Mouse (Mus musculus): ENCODE measurements at regions not wholly inside any gene's neighbourhood (a gene's known extent, or its start where the extent isn't known, plus 50 kb on each side); places are given as distances from the start of the nearest gene placed in this dataset.

DNA sequence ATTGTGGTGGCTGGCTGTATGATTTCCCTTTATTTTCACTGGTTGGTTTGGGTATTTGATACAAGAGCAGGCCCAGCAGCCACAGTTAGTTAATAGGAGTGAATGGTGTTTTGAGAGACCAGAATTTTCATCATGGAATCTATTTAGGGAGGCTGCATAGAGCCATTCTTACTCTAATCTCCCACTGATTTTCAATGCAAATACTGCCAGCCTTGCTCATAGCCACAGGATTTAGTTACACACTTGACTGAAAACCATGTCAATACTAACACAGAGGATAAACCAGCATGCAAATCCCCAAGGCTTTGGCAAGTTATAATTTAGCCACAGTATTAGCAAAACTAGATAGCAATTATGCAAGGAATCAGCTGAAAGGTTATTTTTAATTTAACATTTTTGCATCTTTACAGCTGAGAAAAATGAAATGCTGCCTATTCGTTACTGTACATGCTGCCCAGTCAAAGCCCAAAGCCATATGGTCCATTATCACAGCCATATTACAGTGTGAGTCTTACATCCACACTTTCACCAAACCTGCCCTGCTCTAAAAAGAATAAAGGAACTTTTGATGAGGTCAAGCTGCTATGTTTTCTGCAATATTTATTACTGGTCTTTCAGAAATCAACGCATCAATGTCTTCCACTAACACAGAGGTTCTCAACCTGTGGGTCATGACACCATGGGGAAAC lies 1000.5 kb upstream of the Flrt2 start:
- ATAC-seq (replicated peaks; ENCODE audit: poor library complexity, severe bottlenecking) = no peak

DNA sequence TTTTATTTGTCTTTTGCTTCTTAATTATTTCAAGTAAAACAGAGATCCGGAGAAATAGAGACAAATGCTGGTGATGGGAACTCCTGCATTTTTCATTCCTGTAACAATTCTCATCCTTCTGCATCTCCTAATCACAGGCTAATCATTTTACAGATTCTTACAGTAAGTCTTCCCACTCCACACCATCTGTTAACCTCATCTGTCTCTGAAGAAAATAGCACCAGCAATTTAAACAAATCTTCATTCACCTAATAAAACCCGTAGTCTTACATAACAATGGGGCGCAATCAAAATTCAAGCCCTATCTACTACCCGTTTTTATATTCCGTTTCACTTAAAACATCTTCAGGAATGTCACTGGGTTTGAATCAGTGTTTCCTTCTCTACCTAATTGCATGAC lies 960.6 kb upstream of the Flrt2 start:
- ATAC-seq (replicated peaks; ENCODE audit: poor library complexity, severe bottlenecking) = no peak

- ATAC-seq (replicated peaks; ENCODE audit: poor library complexity, severe bottlenecking) = no peak
These were observed 958.8 kb upstream of the Flrt2 start for GRCm38 (mm10) chr12:94733179-94733578.

- no peak for ATAC-seq (replicated peaks; ENCODE audit: poor library complexity, severe bottlenecking)
These were observed 954.8 kb upstream of the Flrt2 start for GRCm38 (mm10) chr12:94737263-94737662.

DNA sequence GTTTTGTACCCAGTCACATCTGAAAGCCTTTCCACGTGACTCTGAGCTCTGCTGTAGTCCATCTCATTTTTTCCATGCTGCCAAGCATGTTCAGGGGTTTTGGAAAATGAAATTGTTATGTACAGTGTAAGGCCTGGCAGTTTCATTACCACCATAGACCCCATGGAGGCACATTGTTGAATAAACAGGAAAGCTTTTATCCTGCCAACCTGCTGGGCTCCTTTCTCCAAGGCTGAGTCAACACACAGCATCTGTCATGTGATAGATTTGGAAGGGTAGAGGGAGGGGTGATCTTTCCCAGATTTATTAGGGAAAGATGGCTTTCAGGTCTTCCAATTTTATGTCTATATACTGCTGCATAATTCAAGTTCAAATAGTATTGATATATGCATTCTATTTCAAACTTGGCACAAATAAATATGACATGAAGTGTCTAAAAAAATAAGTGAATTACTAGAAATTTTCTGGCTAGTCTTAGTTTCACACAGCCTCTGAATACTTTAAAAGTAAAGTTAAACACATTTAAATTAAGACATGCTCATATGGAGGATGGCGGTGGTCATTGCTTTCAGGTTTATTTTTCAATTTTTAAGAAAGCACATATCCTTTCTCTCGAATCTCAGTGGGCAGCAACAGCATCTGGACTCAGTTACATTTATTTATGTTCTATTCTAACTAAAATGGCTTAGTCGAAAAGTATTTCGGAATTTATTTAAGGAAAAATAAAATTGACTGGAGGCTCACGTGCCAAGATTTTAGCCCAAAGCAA lies 942.1 kb upstream of the Flrt2 start:
- no peak for ATAC-seq (replicated peaks; ENCODE audit: poor library complexity, severe bottlenecking)

DNA sequence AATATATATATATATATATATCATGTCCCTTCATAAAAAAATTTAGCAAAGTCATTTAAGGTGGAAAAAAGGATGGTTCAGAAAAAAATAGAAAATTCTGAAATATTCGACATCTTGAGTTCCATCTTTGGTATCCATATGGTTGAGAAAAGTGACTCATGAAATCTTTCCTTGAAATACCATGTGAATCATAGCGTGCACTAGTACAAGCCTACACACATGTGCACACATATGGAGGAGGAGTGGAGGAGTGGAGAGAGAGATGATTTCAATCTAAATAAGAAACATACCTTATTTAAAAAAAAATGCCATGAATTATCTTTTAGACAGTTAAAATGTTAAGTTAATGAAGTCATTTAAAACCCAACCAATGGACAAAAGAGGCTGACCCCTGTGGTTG lies 936.3 kb upstream of the Flrt2 start:
- ATAC-seq (replicated peaks; ENCODE audit: poor library complexity, severe bottlenecking) = no peak

GRCm38 (mm10) chr12:94795913-94796615 lies 896.0 kb upstream of the Flrt2 start:
- no peak for ATAC-seq (replicated peaks; ENCODE audit: poor library complexity, severe bottlenecking)

GRCm38 (mm10) chr12:94804692-94805091 lies 887.3 kb upstream of the Flrt2 start:
- no peak for ATAC-seq (replicated peaks; ENCODE audit: poor library complexity, severe bottlenecking)

- ATAC-seq (replicated peaks; ENCODE audit: poor library complexity, severe bottlenecking) = no peak
These were observed 860.6 kb upstream of the Flrt2 start for GRCm38 (mm10) chr12:94831400-94831799.

GRCm38 (mm10) chr12:94862720-94863119 lies 829.3 kb upstream of the Flrt2 start:
- no peak for ATAC-seq (replicated peaks; ENCODE audit: poor library complexity, severe bottlenecking)

- ATAC-seq (replicated peaks; ENCODE audit: poor library complexity, severe bottlenecking) = no peak
These were observed 781.2 kb upstream of the Flrt2 start for GRCm38 (mm10) chr12:94910816-94911215.

DNA sequence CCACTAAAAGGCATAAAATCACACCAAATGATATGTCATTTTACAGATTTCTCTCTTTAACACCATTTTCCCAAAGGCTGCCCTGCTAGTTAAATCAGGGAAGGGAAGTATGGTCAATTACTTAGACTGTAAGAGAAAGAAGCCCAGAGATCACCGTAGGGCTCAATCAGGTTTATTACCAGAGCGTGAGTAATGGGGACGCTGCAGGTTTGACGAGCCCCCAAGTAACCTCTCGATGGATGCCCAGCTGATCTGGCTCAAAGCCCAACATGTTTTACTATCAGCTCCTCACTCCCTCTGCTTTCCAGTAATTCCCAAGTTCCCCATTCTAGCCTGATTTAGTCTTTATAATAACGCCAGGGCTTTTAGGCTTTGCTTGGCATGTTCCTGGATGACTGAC lies 749.0 kb upstream of the Flrt2 start:
- ATAC-seq (replicated peaks; ENCODE audit: poor library complexity, severe bottlenecking) = no peak
